Mouse (Mus musculus): Measurements from ENCODE around the gene Rbm39. TPM values are rescaled to one million over a fixed set of nuclear protein-coding genes. Genes with fewer than 3 reads are reported as not detected.

Rbm39 gene
- polyA plus RNA-seq, 1 experiment from 2014 or later, result 514 TPM

GRCm38 (mm10) chr2:156110627-156111357 lies 69.2 kb downstream of the Rbm39 start:
- H3K27me3 ChIP-seq (replicated peaks; ENCODE audit: control insufficient read depth, insufficient read depth, low read length), result no peaks in the 10 kb centered on the region
- H3K4me2 ChIP-seq, result peak overlapping the region; percentile 86
- no peak for DNase-seq (ENCODE audit: low spot score)
- peaks cover 15% of the 10 kb centered on the region for H3K4me1 ChIP-seq (replicated peaks; ENCODE audit: control insufficient read depth, insufficient read depth, low read length)
- H3K36me3 ChIP-seq (ENCODE audit: control insufficient read depth, insufficient read depth, low read length), result peaks cover 2% of the 10 kb centered on the region; the same call in 1 of the 2 replicates
- peak overlapping the region; percentile 86 for H3K9ac ChIP-seq (ENCODE audit: low read depth, low read length)
- ATAC-seq (replicated peaks; ENCODE audit: low FRiP score), result peak; percentile 74
- peak overlapping the region; percentile 88 for H3K4me3 ChIP-seq (ENCODE audit: low read depth, low read length)
- H3K9me3 ChIP-seq (ENCODE audit: control insufficient read depth, low read length), result no peaks in the 10 kb centered on the region
- H3K27ac ChIP-seq (ENCODE audit: low read depth, low read length), result peak overlapping the region; percentile 87
- WGBS, result under 1% methylated on average over 16 of the region's 16 CpGs

Other genes starting within 250 kb of the Rbm39 start
- gene Uqcc1, start 249.9 kb downstream of the Rbm39 start, polyA plus RNA-seq (2014; fragmentation: Nextera tagmentation; extraction: Ambion mirVana), result 76.1 and 83.4 TPM in 2 replicates
- gene Gm15557, start 239.5 kb downstream of the Rbm39 start, polyA plus RNA-seq (2014; fragmentation: Nextera tagmentation; extraction: Ambion mirVana), result not detected in 2 replicates
- gene Gdf5, start 234.9 kb downstream of the Rbm39 start, polyA plus RNA-seq (2014; fragmentation: Nextera tagmentation; extraction: Ambion mirVana), result 0.19 and 0.30 TPM in 2 replicates
- 20.9 and 23.3 TPM in 2 replicates for gene Cep250, start 223.8 kb downstream of the Rbm39 start, polyA plus RNA-seq (2014; fragmentation: Nextera tagmentation; extraction: Ambion mirVana)
- gene 6430550D23Rik, start 172.3 kb downstream of the Rbm39 start, polyA plus RNA-seq (2014; fragmentation: Nextera tagmentation; extraction: Ambion mirVana), result 1.6 and 2.8 TPM in 2 replicates
- gene Ergic3, start 172.2 kb downstream of the Rbm39 start, polyA plus RNA-seq (2014; fragmentation: Nextera tagmentation; extraction: Ambion mirVana), result 146 and 166 TPM in 2 replicates
- not detected in 2 replicates for gene Fer1l4, start 127.3 kb downstream of the Rbm39 start, polyA plus RNA-seq (2014; fragmentation: Nextera tagmentation; extraction: Ambion mirVana)
- gene Spag4, start 115.1 kb downstream of the Rbm39 start, polyA plus RNA-seq (2014; fragmentation: Nextera tagmentation; extraction: Ambion mirVana), result 4.1 and 4.7 TPM in 2 replicates
- 55.8 and 62.5 TPM in 2 replicates for gene Cpne1, start 68.3 kb downstream of the Rbm39 start, polyA plus RNA-seq (2014; fragmentation: Nextera tagmentation; extraction: Ambion mirVana)
- gene Rbm12, start 68.3 kb downstream of the Rbm39 start, polyA plus RNA-seq (2014; fragmentation: Nextera tagmentation; extraction: Ambion mirVana), result 20.0 and 31.5 TPM in 2 replicates
- gene Gm28036, start 53.1 kb downstream of the Rbm39 start, polyA plus RNA-seq (2014; fragmentation: Nextera tagmentation; extraction: Ambion mirVana), result 10.8 and 12.1 TPM in 2 replicates
- gene Romo1, start 36.2 kb downstream of the Rbm39 start, polyA plus RNA-seq (2014; fragmentation: Nextera tagmentation; extraction: Ambion mirVana), result 371 and 439 TPM in 2 replicates
- gene Nfs1, start 36.1 kb downstream of the Rbm39 start, polyA plus RNA-seq (2014; fragmentation: Nextera tagmentation; extraction: Ambion mirVana), result 87.5 and 91.4 TPM in 2 replicates
- 33.8 and 42.9 TPM in 2 replicates for gene Phf20, start 16.2 kb upstream of the Rbm39 start, polyA plus RNA-seq (2014; fragmentation: Nextera tagmentation; extraction: Ambion mirVana)
- 2.6 and 2.9 TPM in 2 replicates for gene Cnbd2, start 132.1 kb upstream of the Rbm39 start, polyA plus RNA-seq (2014; fragmentation: Nextera tagmentation; extraction: Ambion mirVana)
- gene Scand1, start 132.5 kb upstream of the Rbm39 start, polyA plus RNA-seq (2014; fragmentation: Nextera tagmentation; extraction: Ambion mirVana), result 58.9 and 63.6 TPM in 2 replicates
- gene Epb41l1, start 240.7 kb upstream of the Rbm39 start, polyA plus RNA-seq (2014; fragmentation: Nextera tagmentation; extraction: Ambion mirVana), result 1.4 and 1.5 TPM in 2 replicates

All from liver, embryonic 11.5 days (tissue).